32 mouse cellular contexts compared by ENCODE assay signal in the genomic region with DNA sequence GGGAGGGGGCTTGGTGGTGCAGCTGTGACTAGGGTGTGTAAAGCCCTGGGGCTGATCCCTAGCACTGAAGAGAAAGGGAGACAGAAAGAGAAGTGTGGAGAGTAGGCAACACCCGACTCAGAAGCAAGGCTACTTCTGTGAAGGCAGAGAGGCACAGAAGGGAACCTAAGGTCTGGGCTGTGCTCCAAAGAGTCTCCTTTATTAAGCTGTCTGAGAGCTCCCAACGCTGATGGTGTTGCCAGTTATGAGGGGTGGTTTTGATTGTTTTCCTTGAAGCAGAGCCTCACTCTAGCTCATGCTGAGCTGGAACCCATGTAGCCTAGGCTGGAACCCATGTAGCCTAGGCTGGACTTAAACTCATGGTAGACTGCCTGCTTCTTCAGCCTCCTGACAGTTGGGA. TPM values are rescaled to one million over a fixed set of nuclear protein-coding genes. Genes with fewer than 3 reads are reported as not detected.
A peak's percentile ranks its signal among the peaks of the same experiment; 100 is the strongest.
DNase-seq lines count a peak whose midpoint lies in the region; ATAC-seq and TF ChIP-seq lines count a peak whose summit lies in the region.
"Had no signal": no experiment of that assay in that cellular context is flagged by ENCODE, and none has a peak within 500 bp of the region (broad histone marks: within the 10 kb centered on the region; RNA-seq: fewer than 3 reads in every experiment).

No protein-coding gene starts in this region.

- DNase-seq in cerebellum, adult 11-12 months, result peak; percentile 52
- DNase-seq in gastrocnemius, adult 2 months, result no peak
- DNase-seq in gastrocnemius, postnatal 25 days, result no peak
- DNase-seq in left cerebral cortex, postnatal 4 days, result peak; percentile 16
- DNase-seq in left cerebral cortex, adult 8-10 months (ENCODE audit: low spot score in 2 of 2), result no peak
- no peak for DNase-seq in lung, adult 2 months
- DNase-seq: adrenal gland, adult 2 months; adrenal gland, postnatal 36 days; forebrain, postnatal 0 days; gastrocnemius, postnatal 14 days; heart, postnatal 4 days; kidney, adult 2 months; kidney, postnatal 36 days; layer of hippocampus, postnatal 36 days; liver; lung, embryonic 14.5 days; lung, postnatal 14 days; retina, postnatal 1 day; right cerebral cortex, postnatal 14 days; thymus, postnatal 14 days had no signal

- peak overlapping the region; percentile 80; the same call in 1 of the 2 replicates for H3K27ac ChIP-seq in gastrocnemius, adult 2 months
- H3K27ac ChIP-seq: embryonic facial prominence, embryonic 13.5 days; forebrain, embryonic 10.5 days; hindbrain, embryonic 13.5 days; liver, embryonic 14.5 days; midbrain, embryonic 10.5 days; midbrain, embryonic 15.5 days; neural tube, embryonic 15.5 days had no signal

- no peak for TF ChIP-seq CTCF in gastrocnemius, adult 2 months (IDR thresholded peaks at IDR 0.05)
- TF ChIP-seq CTCF in lung, adult 2 months (IDR thresholded peaks at IDR 0.05; ENCODE audit: insufficient read depth, low read length), result no peak

- ATAC-seq in cerebellum, adult (ENCODE audit: insufficient number of reproducible peaks, low FRiP score, low TSS enrichment), result no peak; the same call in 1 of the 2 replicates
- ATAC-seq: activated CD4-positive, CD25-positive, alpha-beta regulatory T cell, adult 4 months; forebrain, postnatal 0 days; inflammation-experienced regulatory T-cells, adult 6 months; midbrain, embryonic 15.5 days had no signal

- TF ChIP-seq POLR2A in lung, adult 2 months (IDR thresholded peaks at IDR 0.05; ENCODE audit: borderline replicate concordance, extremely low read depth, low read depth, low read length), result no peak

- intact Hi-C loops in gastrocnemius, adult 2 months (cut with DNase I), result no loop called here
- intact Hi-C loops in left cerebral cortex, postnatal 4 days (cut with DNase I), result no loop called here

- H3K4me3 ChIP-seq in gastrocnemius, adult 2 months, result no peak overlapping the region
- no peak overlapping the region for H3K4me3 ChIP-seq in lung, adult 2 months (replicated peaks; ENCODE audit: extremely low read depth, low read depth, low read length)
- H3K4me3 ChIP-seq: embryonic facial prominence, embryonic 13.5 days; forebrain, embryonic 10.5 days; hindbrain, embryonic 13.5 days; midbrain, embryonic 10.5 days; midbrain, embryonic 15.5 days; neural tube, embryonic 15.5 days had no signal

- WGBS in lung, adult 2 months, result 69% methylated on average over 2 of the region's 2 CpGs

- no peaks in the 10 kb centered on the region; the same call in 1 of the 2 replicates for H3K4me1 ChIP-seq in lung, adult 2 months (ENCODE audit: control insufficient read depth, insufficient read depth, low read length)
- H3K4me1 ChIP-seq: embryonic facial prominence, embryonic 13.5 days; midbrain, embryonic 10.5 days; midbrain, embryonic 15.5 days had no signal

RNA-seq across cellular contexts. Expression of a gene that starts 25.0 kb away (rescaled TPM):
- total RNA-seq in gastrocnemius, adult 2 months (2021), result 1 to 10 TPM; 2.5 to 3.2 TPM
- 1 to 10 TPM; 2.1 to 3.0 TPM for total RNA-seq in gastrocnemius, postnatal 25 days (2021)
- total RNA-seq in left cerebral cortex, postnatal 4 days (2021), result 10 to 100 TPM; 86.6 to 86.9 TPM
- total RNA-seq in left cerebral cortex, adult 8-10 months (2022), result 10 to 100 TPM; 75.0 to 97.8 (median 88.4) TPM
- polyA plus RNA-seq in lung, adult 2 months (2012; rRNA removed), result 3.7 and 5.4 TPM in 2 replicates

RNA-seq across cellular contexts. Expression of a gene that starts 49.9 kb away (rescaled TPM):
- total RNA-seq in gastrocnemius, adult 2 months (2021), result 1 to 10 TPM; 1.1 to 2.2 TPM
- 1 to 10 TPM in 1 of 2 experiments, under 1 TPM in 1; 0.83 to 1.0 TPM for total RNA-seq in gastrocnemius, postnatal 25 days (2021)
- 10 to 100 TPM; 29.4 to 29.5 TPM for total RNA-seq in left cerebral cortex, postnatal 4 days (2021)
- 10 to 100 TPM; 43.2 to 46.2 (median 43.7) TPM for total RNA-seq in left cerebral cortex, adult 8-10 months (2022)
- 1.9 and 2.2 TPM in 2 replicates for polyA plus RNA-seq in lung, adult 2 months (2012; rRNA removed)
- total RNA-seq: CH12.LX; megakaryocyte progenitor cell, adult 5-6 weeks had no signal
- polyA plus RNA-seq: activated CD4-positive, CD25-positive, alpha-beta regulatory T cell, adult 4 months; inflammation-experienced regulatory T-cells, adult 6 months had no signal

Comparison
In these comparisons a context has a peak if more than half of its experiments do, and no peak if none do; other contexts are left out.
1. DNase-seq: peak in cerebellum, adult 11-12 months (single experiment) and left cerebral cortex, postnatal 4 days (single experiment); none in gastrocnemius, adult 2 months (single experiment), gastrocnemius, postnatal 25 days (single experiment), left cerebral cortex, adult 8-10 months (0 of 2) and lung, adult 2 months (single experiment).
2. RNA of a gene that starts 25.0 kb away (total RNA-seq): 75.0 to 97.8 TPM in left cerebral cortex, adult 8-10 months and 86.6 to 86.9 TPM in left cerebral cortex, postnatal 4 days; 2.5 to 3.2 TPM in gastrocnemius, adult 2 months and 2.1 to 3.0 TPM in gastrocnemius, postnatal 25 days; every median in the first group is over 10 times any median in the second.
3. RNA of a gene that starts 49.9 kb away (total RNA-seq): 43.2 to 46.2 TPM in left cerebral cortex, adult 8-10 months and 29.4 to 29.5 TPM in left cerebral cortex, postnatal 4 days; 1.1 to 2.2 TPM in gastrocnemius, adult 2 months and 0.83 to 1.0 TPM in gastrocnemius, postnatal 25 days; every median in the first group is over 4 times any median in the second.